ENCODE assay signal across 17 mouse cellular contexts in the genomic region with DNA sequence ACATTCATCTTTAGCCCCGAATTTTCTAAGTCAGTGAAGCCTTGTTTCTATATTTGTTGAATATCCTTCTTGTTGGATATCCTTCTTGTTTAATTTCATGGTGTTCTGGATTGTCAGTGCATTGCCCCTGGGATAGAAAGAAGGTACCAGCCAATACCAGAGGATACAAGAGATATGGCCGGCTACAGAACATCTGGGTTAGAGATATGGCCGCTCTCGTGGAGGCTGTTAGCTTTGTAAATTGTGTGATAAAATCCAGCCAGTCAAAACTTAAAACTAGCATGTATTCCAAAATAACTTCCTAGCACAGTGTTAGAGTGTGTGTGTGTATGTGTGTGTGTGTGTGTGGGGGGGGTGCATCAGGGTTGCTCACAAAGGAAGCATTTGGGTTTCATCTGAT.
"Had no signal": no experiment of that assay in that cellular context is flagged by ENCODE, and none has a peak within 500 bp of the region (broad histone marks: within the 10 kb centered on the region; RNA-seq: fewer than 3 reads in every experiment).

No protein-coding gene starts in this region.

- H3K9me3 ChIP-seq: neural tube, embryonic 12.5 days; neural tube, embryonic 13.5 days; neural tube, embryonic 15.5 days; stomach, embryonic 15.5 days had no signal

- H3K36me3 ChIP-seq: neural tube, embryonic 12.5 days; neural tube, embryonic 13.5 days; neural tube, embryonic 15.5 days; stomach, embryonic 15.5 days had no signal

- H3K9ac ChIP-seq: neural tube, embryonic 12.5 days; neural tube, embryonic 13.5 days; neural tube, embryonic 15.5 days; stomach, embryonic 15.5 days had no signal

- H3K27ac ChIP-seq: neural tube, embryonic 12.5 days; neural tube, embryonic 13.5 days; neural tube, embryonic 15.5 days; stomach, embryonic 15.5 days; stomach, postnatal 0 days had no signal

- DNase-seq: retina, postnatal 1 day; right cerebral cortex, adult 18-20 months; right cerebral cortex, postnatal 14 days; right cerebral cortex, postnatal 25 days; right cerebral cortex, postnatal 4 days; spleen, adult 18-20 months; thymus, adult 18-20 months; thymus, adult 2 months; thymus, postnatal 14 days; thymus, postnatal 25 days; thymus, postnatal 36 days; thymus, postnatal 4 days had no signal

- H3K4me1 ChIP-seq: neural tube, embryonic 12.5 days; neural tube, embryonic 13.5 days; neural tube, embryonic 15.5 days; stomach, embryonic 15.5 days had no signal

- H3K4me3 ChIP-seq: neural tube, embryonic 12.5 days; neural tube, embryonic 13.5 days; neural tube, embryonic 15.5 days; stomach, embryonic 15.5 days had no signal

- H3K27me3 ChIP-seq: neural tube, embryonic 12.5 days; neural tube, embryonic 13.5 days; neural tube, embryonic 15.5 days; stomach, embryonic 15.5 days had no signal
